Mouse (Mus musculus) heart, postnatal 0 days (tissue): ENCODE results near the gene Atoh7.

Experiments
- CTCF ChIP-seq: IDR thresholded peaks from 2 replicates; pipeline ENCODE4 v1.5.1; 2016; ENCODE audit warnings: antibody characterized with exemption, control low read depth, low read depth
- EP300 ChIP-seq: IDR thresholded peaks from 2 replicates; pipeline ENCODE4 v1.6.1; 2016; ENCODE audit warnings: antibody characterized with exemption, low read depth

DNA sequence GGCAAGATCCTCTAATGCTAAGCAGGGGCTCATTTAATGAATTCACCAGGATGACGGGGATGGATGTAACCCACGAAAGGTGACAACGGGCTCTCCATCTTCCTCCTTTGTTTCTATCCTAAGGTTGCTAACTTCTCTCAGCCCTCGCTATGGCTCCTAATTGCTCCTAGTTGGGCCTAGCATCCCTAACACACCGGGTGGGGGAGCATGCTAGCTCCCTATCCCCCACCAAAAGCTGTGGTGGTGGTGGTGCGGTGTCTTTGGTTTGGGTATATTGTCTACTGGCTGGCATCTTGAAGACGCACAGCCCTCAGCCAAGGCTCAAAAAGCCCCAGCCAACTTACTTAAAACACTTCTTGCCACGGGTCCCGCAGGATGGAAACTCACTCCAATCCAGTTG is 16.9 kb downstream of the Atoh7 start:
- TF ChIP-seq EP300 (no peak), CTCF (no peak)
